Mouse (Mus musculus): ENCODE data around the gene Clasrp. TPM values are rescaled to one million over a fixed set of nuclear protein-coding genes. Genes with fewer than 3 reads are reported as not detected.

Clasrp gene
- polyA plus RNA-seq, 1 experiment: 184 TPM

DNA sequence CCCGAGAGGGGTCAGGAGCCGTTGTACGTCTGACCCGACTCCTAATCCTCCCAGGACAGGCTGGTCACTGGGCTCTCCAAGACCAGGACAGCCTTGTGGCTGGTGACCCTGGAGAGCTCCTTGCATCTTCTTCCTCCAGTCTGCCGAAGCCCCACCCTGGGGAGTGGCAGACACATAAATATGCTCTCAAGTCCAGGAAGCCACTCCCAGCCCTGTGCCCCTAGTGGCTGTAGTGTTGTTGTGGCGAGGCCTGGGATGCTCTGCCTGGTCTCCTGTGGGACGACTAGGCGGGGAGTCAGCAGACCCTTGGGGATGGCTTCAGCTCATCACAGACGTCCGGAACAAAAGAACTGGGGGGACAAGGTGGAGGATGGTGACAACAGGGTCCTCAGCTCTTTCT, 73.2 kb downstream of the Clasrp start:
- no peak overlapping the region for H3K4me3 ChIP-seq (ENCODE audit: low read depth, low read length)
- H3K27me3 ChIP-seq (ENCODE audit: control insufficient read depth, insufficient read depth, low read length): no peaks in the 10 kb centered on the region
- WGBS: 63% methylated on average over 10 of the region's 10 CpGs
- TF ChIP-seq POLR2A (IDR thresholded peaks at IDR 0.05; ENCODE audit: low read depth, low read length): no peak
- TF ChIP-seq CTCF (IDR thresholded peaks at IDR 0.05; ENCODE audit: extremely low read depth, insufficient read length, insufficient replicate concordance, low read depth, low read length): peak; percentile 43; the same call in 1 of the 2 replicates
- H3K4me1 ChIP-seq (ENCODE audit: control insufficient read depth, insufficient read depth, insufficient read length, low read length): peaks cover 3% of the 10 kb centered on the region
- no peak overlapping the region for H3K27ac ChIP-seq (ENCODE audit: insufficient read depth, low read depth, low read length)
- peaks cover 41% of the 10 kb centered on the region for H3K36me3 ChIP-seq (ENCODE audit: control insufficient read depth, insufficient read depth, low read length)

Other genes starting within 250 kb of the Clasrp start
- gene Cd3eap, start 245.0 kb downstream of the Clasrp start, polyA plus RNA-seq (2012; rRNA removed): 2.0 and 2.5 TPM in 2 replicates
- gene Ppp1r13l, start 244.7 kb downstream of the Clasrp start, polyA plus RNA-seq (2012; rRNA removed): 6.2 and 10.4 TPM in 2 replicates
- gene Ercc2, start 222.5 kb downstream of the Clasrp start, polyA plus RNA-seq (2012; rRNA removed): 21.0 and 31.2 TPM in 2 replicates
- 2.6 and 3.5 TPM in 2 replicates for gene Klc3, start 200.4 kb downstream of the Clasrp start, polyA plus RNA-seq (2012; rRNA removed)
- gene Ckm, start 199.7 kb downstream of the Clasrp start, polyA plus RNA-seq (2012; rRNA removed): 31.9 and 45.3 TPM in 2 replicates
- gene Mark4, start 145.7 kb downstream of the Clasrp start, polyA plus RNA-seq (2012; rRNA removed): 11.6 and 27.4 TPM in 2 replicates
- 6.5 and 12.0 TPM in 2 replicates for gene Exoc3l2, start 141.2 kb downstream of the Clasrp start, polyA plus RNA-seq (2012; rRNA removed)
- gene Bloc1s3, start 96.1 kb downstream of the Clasrp start, polyA plus RNA-seq (2012; rRNA removed): 11.9 and 24.9 TPM in 2 replicates
- 56.3 and 120 TPM in 2 replicates for gene Trappc6a, start 96.1 kb downstream of the Clasrp start, polyA plus RNA-seq (2012; rRNA removed)
- gene Nkpd1, start 86.6 kb downstream of the Clasrp start, polyA plus RNA-seq (2012; rRNA removed): 0.23 and 0.43 TPM in 2 replicates
- gene Ppp1r37, start 41.4 kb downstream of the Clasrp start, polyA plus RNA-seq (2012; rRNA removed): 57.9 and 115 TPM in 2 replicates
- gene Zfp296, start 27.2 kb downstream of the Clasrp start, polyA plus RNA-seq (2012; rRNA removed): 3.0 and 3.7 TPM in 2 replicates
- gene Gemin7, start 26.9 kb downstream of the Clasrp start, polyA plus RNA-seq (2012; rRNA removed): 85.5 and 146 TPM in 2 replicates
- gene Relb, start 25.0 kb upstream of the Clasrp start, polyA plus RNA-seq (2012; rRNA removed): 47.2 and 144 TPM in 2 replicates
- gene Clptm1, start 60.5 kb upstream of the Clasrp start, polyA plus RNA-seq (2012; rRNA removed): 70.5 and 141 TPM in 2 replicates
- 1,337 and 1,661 TPM in 2 replicates for gene Apoc2, start 73.5 kb upstream of the Clasrp start, polyA plus RNA-seq (2012; rRNA removed)
- gene Gm44805, start 76.9 kb upstream of the Clasrp start, polyA plus RNA-seq (2012; rRNA removed): 0.37 and 0.69 TPM in 2 replicates
- gene Apoc4, start 77.0 kb upstream of the Clasrp start, polyA plus RNA-seq (2012; rRNA removed): 0.33 and 1.4 TPM in 2 replicates
- not detected in 2 replicates for gene Apoc1, start 88.2 kb upstream of the Clasrp start, polyA plus RNA-seq (2012; rRNA removed)
- 591 and 688 TPM in 2 replicates for gene Apoe, start 94.7 kb upstream of the Clasrp start, polyA plus RNA-seq (2012; rRNA removed)
- gene Tomm40, start 111.0 kb upstream of the Clasrp start, polyA plus RNA-seq (2012; rRNA removed): 62.8 and 72.9 TPM in 2 replicates
- 128 and 208 TPM in 2 replicates for gene Nectin2, start 146.0 kb upstream of the Clasrp start, polyA plus RNA-seq (2012; rRNA removed)
- gene Bcam, start 166.5 kb upstream of the Clasrp start, polyA plus RNA-seq (2012; rRNA removed): 18.6 and 20.3 TPM in 2 replicates
- 56.7 and 145 TPM in 2 replicates for gene Cblc, start 192.3 kb upstream of the Clasrp start, polyA plus RNA-seq (2012; rRNA removed)
- gene Bcl3, start 218.3 kb upstream of the Clasrp start, polyA plus RNA-seq (2012; rRNA removed): 169 and 226 TPM in 2 replicates
- 0.13 TPM in 1 of 2 replicates, not detected in the other for gene Gm19345, start 247.5 kb upstream of the Clasrp start, polyA plus RNA-seq (2012; rRNA removed)

Data from small intestine, adult 2 months (tissue).